Mouse (Mus musculus) C2C12 (cell line): ENCODE data around the gene Arhgef17. TPM values are rescaled to one million over a fixed set of nuclear protein-coding genes. Genes with fewer than 3 reads are reported as not detected.

ENCODE experiments used
- H3K27me3 ChIP-seq: one replicate; pipeline ENCODE4 v1.6.1; 2011; ENCODE audit not compliant: control insufficient read depth, insufficient read depth, insufficient read length
- H3K36me3 ChIP-seq: one replicate; pipeline ENCODE4 v1.6.1; 2011; ENCODE audit not compliant: control insufficient read depth, insufficient read depth
- H3K4me3 ChIP-seq: one replicate; pipeline ENCODE4 v1.5.1; 2011; ENCODE audit warnings: mild to moderate bottlenecking, control low read depth; ENCODE audit not compliant: poor library complexity, insufficient read depth, severe bottlenecking
- H3K79me2 ChIP-seq: one replicate; pipeline ENCODE4 v1.6.1; 2011; ENCODE audit not compliant: control insufficient read depth, insufficient read depth
- H3K79me3 ChIP-seq: one replicate; pipeline ENCODE4 v1.6.1; 2011; ENCODE audit warnings: low read depth, control low read depth
- H3ac ChIP-seq: one replicate; pipeline ENCODE3; 2011; ENCODE audit warnings: low read depth; ENCODE audit not compliant: control insufficient read depth, insufficient read length
- CEBPB ChIP-seq: IDR thresholded peaks from one replicate; pipeline ENCODE4 v1.6.1; 2011; ENCODE audit warnings: low read depth, mild to moderate bottlenecking, control low read depth, moderate library complexity
- CTCF ChIP-seq: IDR thresholded peaks from one replicate; pipeline ENCODE4 v1.5.1; 2011; ENCODE audit not compliant: control insufficient read depth, insufficient read depth, insufficient read length
- FOSL1 ChIP-seq: IDR thresholded peaks from one replicate; pipeline ENCODE4 v1.8.0; 2011; ENCODE audit warnings: mild to moderate bottlenecking, low read length; ENCODE audit not compliant: poor library complexity, insufficient read depth, severe bottlenecking
- MAX ChIP-seq: IDR thresholded peaks from one replicate; pipeline ENCODE4 v1.6.1; 2011; ENCODE audit warnings: mild to moderate bottlenecking, control low read depth
- MYOD1 ChIP-seq: IDR thresholded peaks from one replicate; pipeline ENCODE4 v1.6.1; 2011; ENCODE audit warnings: low read depth; ENCODE audit not compliant: control insufficient read depth, insufficient read length
- MYOG ChIP-seq: IDR thresholded peaks from one replicate; pipeline ENCODE4 v1.6.1; 2011; ENCODE audit not compliant: control insufficient read depth, insufficient read length; ENCODE audit errors: extremely low read depth
- USF1 ChIP-seq: IDR thresholded peaks from one replicate; pipeline ENCODE4 v1.6.1; 2011; ENCODE audit warnings: low read depth, mild to moderate bottlenecking, control low read depth, moderate library complexity
- polyA plus RNA-seq: library from polyadenylated mRNA; unstranded; fragments of >200 nt; fragmentation: generic; extraction: Trizol; gene quantifications from one replicate; pipeline ENCODE4 v1.2.1, GENCODE M21; 2012; ENCODE audit warnings: missing spikeins

Arhgef17 gene
- polyA plus RNA-seq, 1 experiment = 35.4 TPM

DNA sequence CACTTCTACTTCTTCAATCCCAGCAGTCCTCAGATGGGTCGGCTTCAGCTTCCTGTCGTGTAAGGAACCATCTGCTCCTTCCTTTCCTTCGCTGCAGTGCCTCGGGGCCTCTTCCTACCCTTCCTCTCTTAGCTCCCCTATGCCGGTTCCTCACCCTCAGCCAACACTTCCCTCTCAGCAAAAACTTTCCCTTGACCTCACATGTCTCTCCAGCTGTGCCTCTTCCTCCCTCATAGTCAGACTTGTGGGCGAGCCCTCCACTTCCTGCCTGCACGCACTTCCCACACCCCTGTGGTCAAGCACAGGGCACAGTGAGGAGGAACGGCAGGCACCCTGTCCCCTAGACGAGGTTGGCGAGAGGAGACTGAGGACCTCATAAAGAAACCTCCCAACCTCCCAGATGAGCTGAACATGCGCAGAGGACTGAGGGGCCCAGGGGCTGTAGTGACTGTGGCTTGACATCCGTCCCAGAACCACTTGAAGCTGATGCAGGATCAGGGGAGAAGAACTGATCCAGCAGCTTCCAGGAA, 18.6 kb upstream of the Arhgef17 start:
- Histone ChIP-seq H3K4me3 (no peak overlapping the region), H3K79me3 (no peaks in the 10 kb centered on the region), H3ac (no peak overlapping the region), H3K36me3 (no peaks in the 10 kb centered on the region), H3K27me3 (no peaks in the 10 kb centered on the region), H3K79me2 (no peaks in the 10 kb centered on the region)
- no peak for TF ChIP-seq CEBPB
- TF ChIP-seq USF1 = no peak
- TF ChIP-seq FOSL1 = no peak
- TF ChIP-seq MYOG = no peak
- TF ChIP-seq CTCF = no peak
- TF ChIP-seq MYOD1 = no peak

DNA sequence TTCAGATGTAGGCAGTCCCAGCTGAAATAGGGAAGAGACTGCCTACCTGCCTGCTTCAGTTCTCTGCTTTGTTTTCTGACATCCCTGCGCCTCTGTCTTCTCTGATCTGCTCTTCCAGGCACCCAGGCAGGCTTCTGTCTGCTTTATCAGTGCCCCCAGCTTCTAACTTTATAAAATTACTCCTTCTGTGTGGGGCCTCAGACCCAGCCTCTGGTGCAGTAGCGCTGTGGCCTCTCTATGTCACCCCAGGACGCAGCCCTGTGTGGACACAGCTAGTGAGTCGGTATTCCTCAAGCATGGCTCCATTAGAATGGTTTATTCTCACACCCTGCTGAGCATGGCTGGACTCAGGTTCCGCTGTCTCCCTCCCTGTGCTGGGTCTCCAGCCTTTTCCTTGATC, 18.1 kb upstream of the Arhgef17 start:
- Histone ChIP-seq H3K4me3 (no peak overlapping the region), H3ac (no peak overlapping the region), H3K79me2 (no peaks in the 10 kb centered on the region), H3K36me3 (no peaks in the 10 kb centered on the region), H3K79me3 (no peaks in the 10 kb centered on the region), H3K27me3 (no peaks in the 10 kb centered on the region)
- TF ChIP-seq MYOD1 (no peak), CEBPB (no peak), FOSL1 (no peak), MYOG (no peak), MAX (no peak), USF1 (no peak), CTCF (no peak)

DNA sequence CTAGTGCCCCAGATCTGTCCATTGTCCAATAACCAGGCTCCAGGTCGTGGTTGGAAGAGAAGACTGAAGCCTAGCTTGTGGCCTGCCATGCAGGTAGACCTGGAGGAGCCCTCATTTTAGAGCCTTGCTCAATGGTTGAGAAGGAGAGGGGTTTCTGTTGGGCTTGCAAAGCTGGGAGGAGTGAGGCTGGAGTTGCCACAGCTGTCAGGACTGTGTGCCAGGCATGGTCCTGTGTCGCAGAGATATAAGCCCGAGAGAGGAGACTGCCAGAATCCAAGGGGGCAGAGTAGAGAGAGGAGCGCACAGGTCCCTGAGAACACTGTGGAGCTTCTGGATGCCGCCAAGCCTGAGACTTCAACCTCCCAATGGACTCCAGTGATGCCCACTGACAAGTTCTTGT, 12.8 kb upstream of the Arhgef17 start:
- Histone ChIP-seq H3K27me3 (no peaks in the 10 kb centered on the region), H3K79me3 (no peaks in the 10 kb centered on the region), H3K36me3 (no peaks in the 10 kb centered on the region), H3ac (no peak overlapping the region), H3K79me2 (no peaks in the 10 kb centered on the region), H3K4me3 (no peak overlapping the region)
- TF ChIP-seq MYOD1 = no peak
- no peak for TF ChIP-seq MAX
- TF ChIP-seq MYOG = no peak
- no peak for TF ChIP-seq FOSL1
- TF ChIP-seq CTCF = no peak
- TF ChIP-seq CEBPB = no peak
- no peak for TF ChIP-seq USF1

DNA sequence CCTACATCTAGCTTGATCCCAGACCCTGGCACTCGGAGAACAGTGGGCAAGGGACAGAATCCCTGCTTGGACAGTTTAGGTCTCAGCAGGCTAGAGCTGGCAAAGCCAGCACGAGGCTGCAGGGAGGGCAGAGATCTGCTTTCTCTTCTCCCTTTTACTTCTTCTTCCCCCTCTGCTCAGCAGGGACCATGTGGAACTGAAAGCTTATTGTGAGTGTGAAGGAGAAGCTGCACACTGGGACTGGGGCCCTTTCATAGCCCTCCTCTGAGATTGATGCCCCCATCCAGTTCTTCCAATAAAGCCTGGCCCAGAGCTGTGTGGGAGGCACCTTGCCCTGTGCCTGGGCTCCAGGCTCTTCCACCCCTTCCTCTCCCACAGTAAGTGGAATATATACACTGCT, 12.4 kb upstream of the Arhgef17 start:
- H3ac ChIP-seq = no peak overlapping the region
- no peaks in the 10 kb centered on the region for H3K27me3 ChIP-seq
- TF ChIP-seq MYOD1 (no peak), MAX (no peak), FOSL1 (no peak), USF1 (no peak), CTCF (no peak), CEBPB (no peak), MYOG (no peak)
- no peaks in the 10 kb centered on the region for H3K79me3 ChIP-seq
- no peak overlapping the region for H3K4me3 ChIP-seq
- no peaks in the 10 kb centered on the region for H3K36me3 ChIP-seq
- H3K79me2 ChIP-seq = no peaks in the 10 kb centered on the region

DNA sequence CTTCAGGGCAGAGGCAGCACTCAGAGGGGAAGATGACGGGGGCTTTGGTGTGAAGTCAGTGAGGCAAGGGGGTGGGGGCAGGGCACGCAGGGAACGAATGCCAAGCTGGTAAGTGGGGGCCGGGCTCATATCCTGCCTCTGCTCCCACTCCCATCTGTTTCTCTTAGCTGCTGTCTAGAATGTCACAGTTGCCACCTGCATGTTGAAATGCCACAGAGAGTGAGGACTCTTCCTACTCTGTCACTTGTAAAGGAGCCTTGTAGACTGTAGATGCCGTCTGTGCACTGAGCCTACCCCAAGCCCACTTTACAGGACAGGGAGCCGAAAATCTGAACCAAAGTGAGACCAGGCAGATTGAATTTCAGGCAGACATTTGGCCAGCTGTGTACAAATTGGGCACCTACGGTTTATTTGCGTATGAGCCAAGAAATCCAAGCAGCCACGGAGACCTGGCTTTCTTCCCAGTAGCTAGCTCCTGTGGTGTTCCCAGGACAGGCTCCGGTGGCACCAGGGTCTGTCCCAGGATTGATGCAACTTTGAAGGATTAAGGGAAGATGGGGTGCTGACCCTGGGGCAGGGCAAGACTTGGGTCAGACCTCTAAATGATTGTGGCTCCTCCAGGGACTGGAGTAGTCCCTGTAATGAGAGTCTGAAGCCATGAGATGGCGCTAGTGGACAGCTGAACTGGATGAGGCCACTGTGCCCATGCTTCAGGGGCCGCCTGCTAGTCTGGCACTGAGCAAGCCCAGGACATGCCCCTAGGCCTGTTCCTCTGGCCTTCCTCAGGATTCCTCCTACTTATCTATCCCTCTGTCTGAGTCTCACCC, 11.1 kb upstream of the Arhgef17 start:
- no peaks in the 10 kb centered on the region for H3K79me2 ChIP-seq

More for the DNA sequence above, 11.1 kb upstream of the Arhgef17 start:
- no peaks in the 10 kb centered on the region for H3K27me3 ChIP-seq
- H3K4me3 ChIP-seq = no peak overlapping the region
- TF ChIP-seq USF1 = no peak
- TF ChIP-seq CTCF = peak; percentile 54
- peak; percentile 60 for TF ChIP-seq MAX
- no peak overlapping the region for H3ac ChIP-seq
- H3K36me3 ChIP-seq = no peaks in the 10 kb centered on the region
- H3K79me3 ChIP-seq = no peaks in the 10 kb centered on the region
